Comparison of ENCODE assay signal across 8 mouse cellular contexts in the genomic region with DNA sequence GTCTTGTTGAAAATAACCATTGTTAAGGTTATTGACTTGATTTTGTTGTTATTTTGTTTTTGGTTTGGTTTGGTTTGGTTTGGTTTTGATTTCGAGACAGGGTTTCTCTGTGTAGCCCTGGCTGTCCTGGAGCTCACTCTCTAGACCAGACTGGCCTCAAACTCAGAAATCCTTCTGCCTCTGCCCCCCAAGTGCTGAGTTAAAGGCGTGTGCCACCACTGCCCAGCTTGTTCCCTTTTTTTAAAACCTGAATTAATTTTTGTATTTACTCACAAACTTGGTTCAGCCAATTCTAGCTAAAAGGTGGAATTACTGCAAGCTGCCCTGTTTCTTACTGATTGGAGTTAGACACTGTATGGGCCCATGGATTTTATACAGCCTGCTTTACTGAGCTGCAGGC. TPM values are rescaled to one million over a fixed set of nuclear protein-coding genes. Genes with fewer than 3 reads are reported as not detected.
DNase-seq lines count a peak whose midpoint lies in the region; ATAC-seq and TF ChIP-seq lines count a peak whose summit lies in the region.

No protein-coding gene starts in this region.

- no peaks in the 10 kb centered on the region for H3K36me3 ChIP-seq in heart, embryonic 16.5 days (ENCODE audit: control insufficient read depth, insufficient read depth)
- H3K36me3 ChIP-seq in MEL (ENCODE audit: control insufficient read depth in 1 of 2, insufficient read depth in 2 of 2, low read length in 2 of 2): peaks cover 0 to 17% of the 10 kb centered on the region in 2 experiments; a peak in 2 of 4 replicates
- H3K36me3 ChIP-seq in hindbrain, embryonic 13.5 days: no peaks in the 10 kb centered on the region
- H3K36me3 ChIP-seq in midbrain, embryonic 14.5 days (ENCODE audit: control insufficient read depth, insufficient read depth, low read length): no peaks in the 10 kb centered on the region

- H3K4me2 ChIP-seq in heart, embryonic 16.5 days (ENCODE audit: low read depth, low read length): peak overlapping the region; percentile 82
- H3K4me2 ChIP-seq in hindbrain, embryonic 13.5 days: peak overlapping the region; percentile 77
- peak overlapping the region; percentile 66 for H3K4me2 ChIP-seq in midbrain, embryonic 14.5 days (ENCODE audit: low read length)

- H3K27ac ChIP-seq in heart, embryonic 16.5 days (ENCODE audit: low read length): no peak overlapping the region
- peak overlapping the region; percentile 13 for H3K27ac ChIP-seq in MEL (ENCODE audit: control insufficient read depth, low read depth, low read length)
- no peak overlapping the region for H3K27ac ChIP-seq in hindbrain, embryonic 13.5 days
- H3K27ac ChIP-seq in midbrain, embryonic 14.5 days (replicated peaks; ENCODE audit: low read depth, low read length): no peak overlapping the region

- H3K79me2 ChIP-seq in MEL (ENCODE audit: control insufficient read depth, insufficient read depth, low read length, poor library complexity): peaks cover 40% of the 10 kb centered on the region

- H3K4me1 ChIP-seq in heart, embryonic 16.5 days (ENCODE audit: control insufficient read depth, insufficient read depth, low read length): peaks cover 13% of the 10 kb centered on the region
- peaks cover 4 to 6% of the 10 kb centered on the region in 2 experiments; a peak in 2 of 4 replicates for H3K4me1 ChIP-seq in MEL (ENCODE audit: control insufficient read depth in 1 of 2, insufficient read depth in 2 of 2, low read length in 2 of 2)
- peaks cover 13% of the 10 kb centered on the region for H3K4me1 ChIP-seq in hindbrain, embryonic 13.5 days (replicated peaks)
- no peaks in the 10 kb centered on the region for H3K4me1 ChIP-seq in midbrain, embryonic 14.5 days (ENCODE audit: control insufficient read depth, insufficient read depth, low read length)

- TF ChIP-seq RAD21 in MEL (IDR thresholded peaks at IDR 0.05; ENCODE audit: low read depth, low read length): no peak

- no peak for TF ChIP-seq EP300 in MEL (IDR thresholded peaks at IDR 0.05; ENCODE audit: low read depth in 1 of 2, low read length in 2 of 2)

- H3K9me3 ChIP-seq in heart, embryonic 16.5 days (replicated peaks; ENCODE audit: control insufficient read depth, low read length): no peaks in the 10 kb centered on the region
- no peaks in the 10 kb centered on the region for H3K9me3 ChIP-seq in MEL (replicated peaks; ENCODE audit: insufficient read depth, low read length)
- H3K9me3 ChIP-seq in hindbrain, embryonic 13.5 days: no peaks in the 10 kb centered on the region
- H3K9me3 ChIP-seq in midbrain, embryonic 14.5 days (ENCODE audit: control insufficient read depth, low read length): no peaks in the 10 kb centered on the region

- TF ChIP-seq CTCF in MEL (IDR thresholded peaks at IDR 0.05 in 2 of 3, conservative IDR thresholded peaks at IDR 0.05 in 1 of 3; ENCODE audit: control insufficient read depth in 1 of 3, insufficient read depth in 1 of 3, low read depth in 2 of 3, low read length in 3 of 3, poor library complexity in 1 of 3, severe bottlenecking in 1 of 3): no peak

- H3K9ac ChIP-seq in heart, embryonic 16.5 days (ENCODE audit: low read length): peak overlapping the region; percentile 94
- H3K9ac ChIP-seq in MEL (ENCODE audit: control insufficient read depth, low read depth, low read length, poor library complexity, severe bottlenecking): peak overlapping the region; percentile 95
- H3K9ac ChIP-seq in hindbrain, embryonic 13.5 days: 0 out of 2 replicates have a peak overlapping the region, but pooled peaks have one; percentile 35
- H3K9ac ChIP-seq in midbrain, embryonic 14.5 days (replicated peaks; ENCODE audit: low read length): no peak overlapping the region

- TF ChIP-seq POLR2A in MEL (IDR thresholded peaks at IDR 0.05; ENCODE audit: control insufficient read depth in 1 of 2, insufficient read depth in 1 of 2, low read depth in 1 of 2, low read length in 2 of 2, poor library complexity in 1 of 2): no peak

- WGBS in heart, embryonic 16.5 days: 59% methylated on average over 2 of the region's 2 CpGs
- WGBS in hindbrain, embryonic 13.5 days: 45% methylated on average over 2 of the region's 2 CpGs
- 42% methylated on average over 2 of the region's 2 CpGs for WGBS in midbrain, embryonic 14.5 days

- no peak for ATAC-seq in heart, embryonic 16.5 days (replicated peaks; ENCODE audit: extremely low read depth, insufficient read depth, low FRiP score)
- ATAC-seq in hindbrain, embryonic 13.5 days (ENCODE audit: low FRiP score): no peak
- no peak for ATAC-seq in midbrain, embryonic 14.5 days (ENCODE audit: low FRiP score, low TSS enrichment)

- H3K4me3 ChIP-seq in heart, embryonic 16.5 days (ENCODE audit: low read length): peak overlapping the region; percentile 85
- peak overlapping the region; percentile 68 to 84 for H3K4me3 ChIP-seq in MEL (ENCODE audit: control insufficient read depth in 1 of 2, insufficient read depth in 1 of 2, low read depth in 2 of 2, low read length in 2 of 2)
- peak overlapping the region; percentile 92 for H3K4me3 ChIP-seq in hindbrain, embryonic 13.5 days
- peak overlapping the region; percentile 88; the same call in 1 of the 2 replicates for H3K4me3 ChIP-seq in midbrain, embryonic 14.5 days (replicated peaks; ENCODE audit: low read depth, low read length)

- no peak for DNase-seq in heart, adult 8-10 months (ENCODE audit: low spot score)
- peak; percentile 69 for DNase-seq in MEL (ENCODE audit: low read depth, low spot score)
- no peak for DNase-seq in midbrain, embryonic 14.5 days
- no peak for DNase-seq in thymus, postnatal 0 days (ENCODE audit: low spot score)
- DNase-seq in cerebellum, adult 18-20 months: no peak
- DNase-seq in frontal cortex, postnatal 14 days (ENCODE audit: low spot score in 2 of 2): no peak

- H3K27me3 ChIP-seq in heart, embryonic 16.5 days (ENCODE audit: control insufficient read depth, insufficient read depth, low read length): no peaks in the 10 kb centered on the region
- H3K27me3 ChIP-seq in MEL (ENCODE audit: control insufficient read depth in 1 of 2, insufficient read depth in 2 of 2, low read length in 2 of 2): no peaks in the 10 kb centered on the region
- no peaks in the 10 kb centered on the region for H3K27me3 ChIP-seq in hindbrain, embryonic 13.5 days
- no peaks in the 10 kb centered on the region for H3K27me3 ChIP-seq in midbrain, embryonic 14.5 days (ENCODE audit: control insufficient read depth, insufficient read depth, low read length)

TF ChIP-seq in MEL, 35 proteins besides CTCF, POLR2A, EP300 and RAD21:
- TF ChIP-seq CHD1 (IDR thresholded peaks at IDR 0.05; ENCODE audit: low read depth, low read length): 0 out of 2 replicates have a peak, but pooled peaks have one; percentile 2
- no peak for TF ChIP-seq RCOR1 (IDR thresholded peaks at IDR 0.05; ENCODE audit: low read depth, low read length)

RNA-seq across cellular contexts. Expression of gene Ing2, which starts 1.3 kb away (rescaled TPM):
- polyA plus RNA-seq in heart, embryonic 16.5 days (2015; fragmentation: Nextera tagmentation; extraction: Ambion mirVana): 7.2 and 8.3 TPM in 2 replicates
- total RNA-seq in heart, adult 8-10 months (2022): 1 to 10 TPM; 5.4 to 6.7 (median 5.5) TPM
- 17.9 and 18.6 TPM in 2 replicates for total RNA-seq in MEL (2012; rRNA removed)
- polyA plus RNA-seq in MEL (2012; ENCODE audit: insufficient read depth in 1 of 2, insufficient read length in 2 of 2, low read depth in 1 of 2, low replicate concordance in 2 of 2, missing spikeins in 1 of 2): 100 to 1,000 TPM in 1 of 2 experiments, 10 to 100 TPM in 1; 61.7 to 363 TPM
- polyA plus RNA-seq in hindbrain, embryonic 13.5 days (2015; fragmentation: Nextera tagmentation; extraction: Ambion mirVana): 5.6 and 6.2 TPM in 2 replicates
- polyA plus RNA-seq in midbrain, embryonic 14.5 days (2014; fragmentation: Nextera tagmentation; extraction: Ambion mirVana): 6.4 and 7.4 TPM in 2 replicates
- polyA plus RNA-seq in thymus, postnatal 0 days (2015; fragmentation: Nextera tagmentation; extraction: Ambion mirVana): 16.9 and 21.5 TPM in 2 replicates

RNA-seq across cellular contexts. Expression of gene Cdkn2aip, which starts 37.1 kb away (rescaled TPM):
- 15.5 and 17.2 TPM in 2 replicates for polyA plus RNA-seq in heart, embryonic 16.5 days (2015; fragmentation: Nextera tagmentation; extraction: Ambion mirVana)
- 1 to 10 TPM; 7.8 to 8.7 (median 8.6) TPM for total RNA-seq in heart, adult 8-10 months (2022)
- 12.4 and 14.1 TPM in 2 replicates for total RNA-seq in MEL (2012; rRNA removed)
- 100 to 1,000 TPM in 1 of 2 experiments, 10 to 100 TPM in 1; 13.5 to 101 TPM for polyA plus RNA-seq in MEL (2012; ENCODE audit: insufficient read depth in 1 of 2, insufficient read length in 2 of 2, low read depth in 1 of 2, low replicate concordance in 2 of 2, missing spikeins in 1 of 2)
- 41.0 and 41.4 TPM in 2 replicates for polyA plus RNA-seq in hindbrain, embryonic 13.5 days (2015; fragmentation: Nextera tagmentation; extraction: Ambion mirVana)
- 36.6 and 37.9 TPM in 2 replicates for polyA plus RNA-seq in midbrain, embryonic 14.5 days (2014; fragmentation: Nextera tagmentation; extraction: Ambion mirVana)
- 36.1 and 36.5 TPM in 2 replicates for polyA plus RNA-seq in thymus, postnatal 0 days (2015; fragmentation: Nextera tagmentation; extraction: Ambion mirVana)
